Mouse (Mus musculus) MN1 (cell line): Measurements from ENCODE around the gene Eno1.

ENCODE experiments used
- DNase-seq: peaks from one replicate; pipeline ENCODE4 v3.0.0-alpha.2; 2016; ENCODE audit warnings: low spot score

Eno1 gene

DNA sequence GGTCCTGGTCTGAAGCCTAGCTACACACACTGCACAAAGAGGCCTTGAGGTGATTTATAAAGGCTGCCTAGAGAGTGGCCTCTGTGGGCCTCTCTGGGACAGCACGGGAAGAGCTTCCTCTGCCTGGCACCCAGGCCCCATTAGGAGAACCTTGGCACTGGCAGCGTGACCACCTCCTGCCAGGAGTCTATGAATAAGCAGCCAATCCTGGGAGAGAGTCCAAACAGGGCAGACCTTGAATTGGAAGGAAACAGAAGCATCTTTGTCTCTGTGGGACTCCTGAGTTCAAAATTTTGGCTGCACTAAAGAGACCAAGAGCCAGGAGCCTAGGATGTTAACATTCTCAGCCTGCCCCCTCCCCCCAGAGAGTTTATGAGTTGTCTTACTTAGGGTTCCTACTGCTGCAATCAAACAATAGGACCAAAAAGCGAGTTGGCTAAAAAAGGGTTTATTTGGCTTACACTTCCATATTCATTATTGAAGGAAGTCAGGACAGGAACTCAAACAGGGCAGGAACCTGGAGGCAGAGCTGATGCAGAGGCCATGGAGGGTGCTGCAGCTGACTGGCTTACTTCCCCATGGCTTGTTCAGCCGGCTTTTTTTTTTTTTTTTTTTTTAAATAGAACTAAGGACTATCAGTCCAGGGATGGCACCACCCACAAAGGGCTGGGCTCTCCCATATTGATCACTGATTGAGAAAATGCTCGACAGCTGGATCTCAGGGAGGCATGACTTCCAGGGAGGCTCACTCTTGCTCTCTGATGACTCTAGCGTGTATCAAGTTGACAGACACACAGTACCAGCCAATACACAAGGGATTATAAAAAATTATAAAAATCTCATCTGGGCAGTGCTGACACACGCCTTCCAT, 9.5 kb upstream of the Eno1 start:
- DNase-seq, result peak; percentile 68

DNA sequence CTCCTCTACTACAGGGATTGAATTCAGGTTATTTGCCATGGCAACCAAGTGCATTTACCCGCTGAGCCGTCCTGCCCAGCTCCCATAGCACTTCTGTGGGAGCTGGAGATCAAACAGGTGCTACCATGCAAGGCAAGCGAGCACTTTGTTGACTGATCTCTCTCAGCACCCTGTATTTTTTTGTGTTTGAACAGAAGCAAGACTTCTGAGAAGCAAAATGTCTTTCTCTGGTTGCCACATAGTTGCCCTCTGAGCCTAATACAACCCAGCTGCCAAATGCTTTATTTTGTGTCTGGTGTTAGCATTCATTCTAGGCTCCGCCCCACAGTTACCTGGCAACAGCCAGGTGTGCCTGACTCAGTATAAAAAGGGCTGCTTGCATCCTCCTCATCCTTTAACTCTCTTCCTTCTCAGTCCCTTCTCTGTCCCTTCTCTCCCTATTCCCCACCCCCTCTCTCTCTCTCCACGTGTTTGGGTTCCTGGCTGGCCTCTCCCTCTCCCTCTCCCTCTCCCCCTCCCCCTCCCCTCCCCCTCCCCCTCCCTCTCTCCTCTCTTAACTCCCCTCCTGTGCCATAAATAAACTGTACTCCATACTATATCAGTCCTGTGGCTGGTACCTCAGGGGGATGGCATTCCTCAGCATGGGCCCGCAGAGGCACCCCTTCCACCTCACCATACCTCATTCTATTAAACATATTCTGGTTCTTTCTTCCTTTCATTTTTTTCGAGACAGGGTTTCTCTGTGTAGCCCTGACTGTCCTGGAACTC, 7.8 kb upstream of the Eno1 start:
- DNase-seq, result no peak

DNA sequence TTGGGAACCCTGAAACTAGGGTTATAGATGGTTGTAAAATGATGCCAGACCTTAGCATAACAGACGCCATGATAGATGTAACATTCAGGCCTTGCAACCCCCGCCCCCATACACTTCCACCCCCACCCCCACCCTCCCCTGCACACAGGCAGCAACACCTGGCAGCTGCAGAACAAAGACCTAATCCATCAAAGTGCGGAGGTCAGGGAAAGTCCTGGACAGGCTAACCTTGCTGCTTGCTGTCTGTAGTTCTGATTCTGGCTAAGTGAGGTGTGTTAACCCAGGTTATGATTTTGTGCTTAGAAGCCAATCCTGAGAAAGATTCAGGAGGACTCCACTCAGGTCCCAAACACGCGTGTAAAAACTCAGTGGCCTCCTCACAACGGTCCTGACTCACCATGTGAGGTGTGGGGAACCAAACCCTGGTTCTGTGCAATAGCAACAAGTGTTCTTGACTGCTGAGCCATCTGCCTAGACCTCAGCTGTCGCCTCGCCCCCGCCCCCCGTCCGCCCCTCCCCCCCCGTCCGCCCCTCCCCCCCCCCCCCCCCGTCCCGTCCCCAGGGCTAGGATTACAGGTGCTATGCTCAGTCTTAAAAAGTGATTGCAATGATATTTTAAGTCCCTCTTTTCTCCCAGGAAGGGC, 6.7 kb upstream of the Eno1 start:
- no peak for DNase-seq

DNA sequence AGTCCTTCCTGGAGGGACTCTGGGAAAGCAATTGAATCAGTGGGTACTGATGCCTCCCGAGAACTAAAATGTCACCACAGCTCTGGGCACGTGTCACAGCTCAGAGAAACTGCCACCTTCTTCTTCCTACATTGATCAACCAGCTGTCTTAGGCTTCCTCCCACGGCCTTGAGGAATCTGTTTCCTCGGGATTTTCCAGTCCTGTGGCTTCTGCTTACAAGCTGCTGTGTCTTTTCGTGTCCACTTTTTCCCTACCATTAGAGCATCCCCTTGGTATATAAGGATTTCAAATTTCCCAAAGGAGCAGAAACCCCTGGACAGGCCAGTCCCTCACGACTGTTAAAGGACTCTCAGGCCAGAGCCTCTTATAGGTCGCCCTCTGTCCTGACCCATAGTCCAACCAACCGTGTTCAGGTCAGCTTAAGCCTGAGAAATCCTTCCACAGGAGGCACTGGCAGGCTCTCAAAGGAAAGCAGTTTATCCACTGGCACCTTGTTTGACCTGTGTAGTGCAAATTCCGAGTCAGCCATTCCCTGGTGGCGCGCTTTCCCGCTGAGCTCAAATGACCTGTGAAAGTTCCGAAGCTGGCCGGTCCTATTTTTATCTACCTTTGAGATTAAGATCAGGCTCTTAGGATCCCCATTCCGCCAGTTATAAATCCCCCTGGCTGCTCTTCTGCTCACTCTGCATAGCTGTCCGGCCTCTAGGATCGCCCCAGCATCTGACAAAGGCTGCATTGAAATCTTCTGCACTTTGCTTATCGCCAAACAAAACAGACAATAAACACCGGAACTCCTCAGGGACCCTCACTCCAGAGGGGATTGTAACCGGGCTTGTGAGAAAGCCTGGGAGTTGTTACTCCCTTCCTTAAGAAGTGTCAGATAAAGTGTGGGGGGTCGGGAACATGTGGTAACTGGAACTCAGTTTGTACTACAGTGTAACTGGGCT, 5.8 kb upstream of the Eno1 start:
- DNase-seq, result no peak

DNA sequence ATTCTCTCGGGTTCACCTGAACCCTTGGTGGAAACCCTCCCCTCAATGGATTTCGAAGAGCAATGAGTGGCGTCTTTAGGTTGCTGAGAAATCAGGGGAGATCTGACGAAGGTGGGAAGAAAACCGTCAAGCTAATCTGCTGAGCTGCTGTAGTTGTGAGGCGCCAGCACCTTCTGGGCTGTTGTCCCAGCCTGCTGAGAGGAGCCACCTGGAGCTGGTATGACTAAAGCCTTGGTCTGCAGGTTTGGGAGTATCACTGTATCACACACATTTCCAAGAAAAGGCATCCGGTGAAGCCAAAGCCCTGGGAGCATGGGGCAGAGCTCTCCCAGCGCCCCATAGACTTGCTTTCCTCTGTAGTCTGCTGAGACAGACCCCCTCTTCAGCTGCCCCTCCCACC, 4.7 kb upstream of the Eno1 start:
- DNase-seq, result no peak

DNA sequence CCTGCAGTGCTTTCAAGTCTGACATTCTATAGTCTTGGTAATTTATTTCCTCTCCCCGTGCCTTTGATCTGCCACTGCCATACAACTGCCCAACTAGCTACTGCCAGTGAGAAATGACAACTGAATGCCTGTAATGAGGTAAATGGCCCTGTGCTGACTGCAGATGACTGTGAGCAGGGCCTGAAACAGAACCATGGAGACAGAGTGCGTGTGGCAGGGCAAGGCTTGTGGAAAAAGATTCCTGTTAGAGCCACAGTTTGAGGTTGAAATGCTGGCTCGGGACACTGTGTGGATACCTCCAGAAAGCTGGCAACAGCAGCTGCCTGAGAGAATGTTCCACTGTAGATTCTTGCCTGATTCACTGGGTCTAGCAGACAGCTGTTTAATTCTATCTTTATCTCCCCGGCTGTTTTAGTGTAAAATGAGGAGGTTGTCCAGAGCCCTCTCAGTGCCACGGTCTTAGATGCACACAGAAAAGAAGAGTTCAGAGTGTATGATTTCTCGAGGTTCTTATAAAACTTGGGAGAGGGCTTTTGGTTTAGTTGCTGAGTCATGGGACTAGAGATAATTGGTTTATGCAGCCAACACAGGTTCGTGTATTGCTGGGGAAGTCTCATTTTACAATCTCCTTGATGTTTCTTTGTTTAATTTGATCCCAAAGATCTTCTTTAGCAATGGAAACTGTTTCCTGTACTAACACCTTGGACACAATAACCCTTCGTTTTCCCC, 1.8 kb upstream of the Eno1 start:
- DNase-seq, result peak; percentile 36

DNA sequence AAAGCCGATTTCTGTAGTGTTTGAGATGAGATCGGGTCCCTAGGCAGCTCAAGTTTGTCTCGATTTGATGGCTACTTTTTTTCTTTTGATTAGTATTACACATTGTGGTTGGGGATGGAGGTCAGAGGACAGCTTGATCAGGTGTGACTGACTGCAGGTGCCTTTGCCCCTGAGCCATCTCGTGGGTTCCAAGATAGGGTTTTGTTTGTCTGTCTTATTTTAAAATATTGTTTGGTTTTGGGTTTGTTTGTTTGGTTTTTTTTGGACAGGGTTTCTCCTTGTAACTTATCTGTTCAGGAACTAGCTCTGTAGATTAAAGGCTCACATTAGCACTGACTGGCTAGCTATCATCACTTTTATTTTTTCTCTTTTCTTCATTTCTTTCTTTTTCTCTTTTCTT, 936 bp upstream of the Eno1 start:
- DNase-seq, result peak; percentile 18

DNA sequence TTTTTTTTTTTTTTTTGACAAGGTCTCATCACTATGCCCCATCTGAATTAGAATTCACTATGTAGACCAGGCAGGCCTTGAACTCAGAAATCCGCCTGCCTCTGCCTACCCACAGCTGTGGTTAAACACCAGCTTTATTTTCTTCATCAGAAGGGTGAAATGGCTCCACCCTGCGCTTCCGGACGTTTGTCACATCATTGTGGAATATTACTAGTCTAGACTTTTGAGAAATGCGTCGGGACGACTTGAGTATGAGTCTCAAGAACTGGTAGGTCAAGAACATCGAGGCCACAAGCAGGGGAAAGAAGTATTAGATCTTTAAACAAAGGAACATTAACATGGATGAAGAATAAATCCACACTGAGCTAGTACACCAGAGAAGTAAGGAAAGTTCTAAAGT, 490 bp upstream of the Eno1 start:
- DNase-seq, result no peak

DNA sequence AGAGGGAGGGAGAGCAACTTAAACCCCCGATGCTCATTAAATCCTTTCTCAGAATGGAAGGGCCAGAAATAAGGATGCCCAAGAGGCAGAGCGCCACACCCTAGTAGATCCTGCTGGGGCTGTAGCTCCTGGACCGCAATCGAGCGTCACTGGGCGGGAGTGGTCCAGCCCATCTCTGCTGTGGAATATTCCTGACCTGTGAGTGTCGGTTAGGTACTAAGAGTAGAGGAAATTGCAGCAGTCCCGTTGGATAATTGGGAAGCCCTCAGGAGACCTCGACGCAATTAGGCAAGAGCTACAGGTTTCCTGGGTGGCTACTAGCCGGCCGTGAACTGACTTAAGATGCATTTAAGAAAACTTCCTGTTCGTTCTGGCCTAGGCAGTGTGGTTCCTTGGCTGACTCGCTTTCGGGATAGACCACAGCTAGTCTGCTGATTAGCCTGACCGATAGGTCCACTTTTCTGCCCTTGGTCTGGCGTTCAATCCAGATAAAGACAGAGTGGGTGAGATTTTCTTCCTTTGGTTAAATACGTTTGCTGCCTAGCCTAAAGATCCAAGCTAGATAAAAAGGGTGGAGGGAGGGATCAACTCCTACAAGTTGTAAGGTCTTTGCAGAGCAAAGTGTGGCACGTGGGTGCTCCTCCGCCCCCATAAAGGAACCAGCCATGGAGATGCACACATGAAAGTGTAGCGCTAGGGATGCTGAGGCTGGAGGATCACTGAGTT, 1.3 kb downstream of the Eno1 start:
- peak; percentile 47 for DNase-seq

DNA sequence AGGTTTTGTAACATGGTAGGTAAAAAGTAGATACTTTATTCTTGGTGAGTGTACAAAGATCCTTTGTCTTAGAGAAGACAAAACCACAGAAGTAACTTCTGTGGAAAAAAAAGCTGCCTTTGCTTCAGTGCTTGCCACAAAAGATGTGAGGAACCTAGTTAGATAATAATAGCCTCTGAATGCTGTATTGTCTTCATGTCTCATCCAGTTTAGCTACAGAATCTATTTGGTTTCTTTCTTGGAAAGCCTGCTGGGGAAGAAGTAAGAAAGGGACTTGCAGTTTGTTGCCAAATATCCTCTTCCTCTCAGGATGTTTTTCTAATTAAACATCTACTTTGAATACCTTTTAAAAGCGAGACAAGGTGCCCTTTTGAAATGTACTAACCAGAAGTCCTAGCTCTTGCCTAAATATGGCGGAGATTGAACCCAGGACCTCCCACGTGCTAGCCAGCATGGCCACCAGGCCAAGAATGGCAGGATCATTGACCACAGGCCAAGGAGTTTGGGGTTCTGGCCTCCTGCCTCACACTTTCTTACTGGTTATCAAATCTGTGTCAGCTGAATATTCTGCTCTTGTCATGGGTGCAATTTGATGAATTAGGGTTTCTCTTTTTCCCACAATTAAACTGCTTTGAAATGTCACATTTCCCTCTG, 2.0 kb downstream of the Eno1 start:
- DNase-seq, result no peak

DNA sequence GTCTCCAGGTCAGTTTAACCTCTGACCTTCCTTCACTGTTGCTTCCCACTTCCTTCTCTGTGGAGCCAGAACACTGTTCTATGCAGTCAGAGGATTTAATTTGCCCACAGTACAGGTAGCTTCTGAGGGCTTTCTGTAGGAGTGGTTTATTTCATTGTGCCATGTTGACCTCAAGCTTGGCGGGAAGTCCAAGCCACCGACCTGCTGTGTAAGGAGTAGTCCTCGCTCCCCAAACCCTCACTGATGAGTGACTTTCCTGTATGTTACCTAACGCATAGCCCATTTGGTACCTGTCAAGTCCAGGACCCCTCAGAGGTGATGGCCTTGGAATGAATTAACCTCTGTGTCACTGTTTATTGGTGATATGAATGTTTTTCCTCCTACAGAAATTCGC, 2.6 kb downstream of the Eno1 start:
- DNase-seq, result no peak

DNA sequence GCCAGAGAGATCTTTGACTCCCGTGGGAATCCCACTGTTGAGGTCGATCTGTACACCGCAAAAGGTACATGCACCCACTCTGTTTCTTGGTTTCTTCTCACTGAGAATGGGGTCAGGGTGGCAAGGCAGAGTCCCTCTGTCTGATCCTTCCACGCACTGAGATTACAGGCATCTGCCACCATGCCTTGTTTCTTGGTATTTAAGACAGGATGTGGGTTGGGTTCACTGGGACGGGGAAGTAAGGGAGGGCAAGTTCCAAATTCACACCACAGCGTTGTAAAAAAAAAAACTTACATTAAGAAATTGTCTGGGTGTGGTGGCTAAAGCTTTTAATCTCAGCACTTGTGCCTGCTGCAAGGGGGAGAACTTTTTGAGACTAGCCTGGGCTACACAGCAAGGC, 3.0 kb downstream of the Eno1 start:
- DNase-seq, result no peak

DNA sequence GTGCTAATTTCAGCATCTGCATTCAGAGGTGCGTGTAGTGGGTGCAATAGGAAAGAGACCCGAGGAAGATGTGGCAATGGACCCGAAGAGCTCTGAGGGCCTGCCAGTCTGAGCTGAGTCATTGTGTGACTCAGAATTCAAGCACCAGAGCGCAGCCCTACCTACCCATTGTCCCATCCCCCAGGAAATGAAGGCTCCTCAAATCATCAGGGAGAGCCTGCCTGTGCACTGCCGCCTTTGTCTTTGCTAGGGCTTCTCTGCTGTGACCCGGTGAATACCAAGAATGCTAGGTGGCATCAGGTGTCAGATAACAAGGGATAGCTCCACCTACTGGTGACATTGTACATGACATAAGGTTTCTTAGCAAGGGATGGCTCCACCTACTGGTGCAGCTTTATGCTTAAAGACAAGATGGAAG, 3.4 kb downstream of the Eno1 start:
- peak; percentile 97 for DNase-seq

DNA sequence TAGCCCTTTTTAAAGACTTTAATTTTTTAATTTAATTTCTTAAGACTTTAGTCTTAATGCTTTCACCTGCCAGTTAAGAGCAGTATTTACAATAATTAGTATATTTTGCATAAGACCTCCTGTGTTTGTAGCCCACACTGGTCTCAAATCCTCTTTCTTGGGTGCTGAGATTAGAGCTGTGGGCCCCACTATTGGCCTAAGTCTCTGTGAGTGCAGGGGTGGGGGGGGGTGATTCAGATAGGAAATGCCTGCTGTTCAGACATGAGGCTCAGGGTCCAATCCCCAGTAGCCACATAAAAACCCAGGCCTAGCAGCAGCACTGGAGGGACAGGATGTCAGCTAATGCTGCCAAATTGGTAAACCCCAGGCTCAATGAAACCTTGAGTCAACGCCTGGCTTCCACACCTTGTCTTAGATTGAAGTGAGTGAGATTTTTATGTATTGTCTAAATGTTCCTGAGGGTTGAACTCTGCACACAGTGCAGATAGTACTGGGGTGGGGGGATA, 3.9 kb downstream of the Eno1 start:
- no peak for DNase-seq

DNA sequence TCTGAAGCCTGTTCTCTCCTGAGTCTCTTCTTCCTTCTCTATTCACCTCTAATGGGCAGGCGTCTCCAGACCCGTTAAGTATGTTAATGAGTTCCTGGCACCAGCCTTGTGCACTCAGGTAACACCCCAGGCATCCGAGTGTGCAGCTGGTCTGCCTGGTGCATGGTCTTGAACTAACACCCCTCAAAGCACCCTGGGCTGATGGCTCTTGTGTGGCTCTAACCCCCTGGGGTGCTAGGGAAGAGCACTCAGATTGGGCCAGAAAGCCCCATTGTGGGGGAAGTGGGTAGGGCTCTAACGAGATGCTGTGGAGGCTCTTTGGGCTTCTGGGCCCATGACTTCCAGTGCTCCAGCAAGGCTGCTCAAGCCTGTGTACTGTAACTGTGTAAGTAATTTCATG, 5.2 kb downstream of the Eno1 start:
- DNase-seq, result no peak

DNA sequence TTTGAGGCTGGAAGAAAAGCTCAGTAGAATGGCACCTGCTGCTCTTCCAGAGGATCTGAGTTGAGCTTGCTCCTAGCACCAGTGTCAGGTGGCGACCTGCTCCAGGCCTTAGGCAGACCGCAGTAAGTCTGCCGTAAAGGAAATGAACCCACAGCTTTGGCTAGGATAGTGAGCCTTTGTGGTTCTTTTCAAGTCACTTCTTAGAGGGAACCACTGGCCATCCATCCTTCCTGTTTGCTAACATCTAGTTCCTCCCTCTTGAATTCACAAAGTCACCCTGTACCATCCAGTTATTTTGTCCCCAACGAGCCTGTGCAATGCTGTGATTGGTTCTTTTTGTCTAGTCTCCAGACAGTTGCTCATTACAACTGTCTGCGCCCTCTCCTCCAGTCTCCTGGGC, 6.2 kb downstream of the Eno1 start:
- DNase-seq, result no peak

DNA sequence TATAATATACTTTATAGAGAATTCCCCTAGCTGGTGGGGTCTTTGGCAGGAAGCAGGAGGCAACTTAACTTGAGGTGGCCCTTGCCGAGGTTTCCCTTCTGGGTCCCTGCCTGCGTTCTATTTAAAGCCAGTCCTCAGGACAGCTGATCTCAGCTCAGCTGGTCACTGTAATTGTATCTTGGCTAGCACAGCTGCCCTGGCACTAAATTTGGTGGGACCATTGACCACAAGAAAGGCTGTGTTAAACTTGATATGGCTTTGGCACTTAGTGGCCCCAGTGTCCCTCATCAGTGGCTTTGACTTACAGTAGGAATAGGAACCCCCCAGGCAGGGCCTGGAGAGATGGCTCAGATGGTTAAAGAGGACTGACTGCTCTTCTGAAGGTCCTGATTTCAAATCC, 9.4 kb downstream of the Eno1 start:
- no peak for DNase-seq

DNA sequence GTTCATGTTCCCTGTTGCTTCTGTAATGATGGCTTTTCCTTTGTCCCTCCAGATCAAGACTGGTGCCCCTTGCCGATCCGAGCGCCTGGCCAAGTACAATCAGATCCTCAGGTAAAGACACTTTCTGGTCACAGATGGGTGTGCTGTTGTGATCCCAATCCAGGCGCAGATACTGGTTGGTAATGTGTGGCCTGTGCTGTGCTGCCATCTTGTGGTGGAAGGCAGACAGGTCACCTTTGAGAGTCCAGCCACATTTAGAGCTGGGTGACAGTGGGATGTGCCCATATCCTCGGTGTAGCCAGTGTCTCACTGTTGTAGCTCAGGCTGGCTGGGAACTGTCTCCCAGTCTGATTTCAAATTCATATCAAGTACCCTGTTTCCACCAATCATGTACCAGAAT, 11.5 kb downstream of the Eno1 start:
- DNase-seq, result peak; percentile 81

DNA sequence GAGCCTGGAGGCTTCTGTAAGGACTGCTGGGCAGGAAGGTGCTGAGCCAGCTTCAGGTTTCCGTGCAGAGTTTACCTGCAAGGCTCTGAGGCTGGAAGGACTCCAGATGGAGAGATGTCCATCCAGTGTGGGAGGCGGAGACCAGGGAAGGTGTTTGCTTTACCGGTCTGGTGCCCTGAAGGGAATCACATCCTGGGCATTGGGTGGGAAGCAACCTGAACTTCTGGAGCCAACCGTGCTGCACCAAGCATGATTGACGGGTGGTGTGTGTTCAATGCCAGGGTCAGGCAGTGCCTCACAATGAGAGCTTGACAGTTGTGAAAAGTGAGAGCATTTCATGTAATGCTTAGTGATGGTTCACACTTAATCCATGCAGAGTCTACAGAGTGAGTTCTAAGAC, 12.4 kb downstream of the Eno1 start:
- DNase-seq, result no peak
